Mouse (Mus musculus): ENCODE data around the gene 1810013L24Rik.

The 1810013L24Rik gene

DNA sequence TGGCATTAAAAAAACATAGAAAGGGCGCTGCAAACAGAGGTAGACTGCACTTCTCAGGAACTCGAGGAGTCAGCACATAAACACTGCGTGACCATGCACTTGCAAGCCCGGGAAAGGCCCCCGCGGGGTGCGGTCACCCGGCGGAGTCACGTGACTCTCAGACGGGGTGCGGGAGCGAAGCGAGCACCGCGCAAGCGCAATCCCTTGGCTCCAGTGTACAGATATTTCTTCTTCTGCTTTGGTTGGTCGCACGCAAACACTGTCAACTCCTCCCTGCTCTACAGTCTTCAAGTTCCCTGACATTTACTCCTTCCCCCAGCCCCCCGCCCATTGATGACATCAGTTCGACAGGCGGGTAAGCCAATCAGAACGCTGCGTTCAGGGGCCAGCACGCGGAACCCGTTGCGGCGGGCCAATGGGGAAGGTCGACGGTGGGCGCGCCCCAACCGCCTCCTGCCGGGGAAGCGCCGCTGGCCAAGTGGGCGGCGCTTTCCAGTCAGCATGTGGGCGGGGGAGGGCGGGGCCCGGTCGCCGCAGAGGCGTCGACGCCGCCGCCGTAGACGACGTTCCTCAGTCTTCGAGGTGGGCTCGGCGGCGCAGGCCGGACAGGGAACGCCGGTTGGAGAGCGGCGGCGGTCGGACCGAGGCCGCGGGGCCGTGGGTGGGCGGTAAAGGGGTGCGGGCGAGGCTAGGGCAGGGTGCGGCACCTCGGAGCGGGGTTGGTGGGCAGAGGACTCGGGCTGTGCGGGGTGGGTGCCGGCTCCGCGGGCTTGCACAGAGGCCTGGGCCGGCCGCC, at the start of gene 1810013L24Rik:
TSS of gene 1810013L24Rik (plus strand) at position 537 of the 796 bp plus-strand sequence.
- peak; percentile 99 for DNase-seq (ENCODE audit: inconsistent age in 2 of 2, low spot score in 1 of 2)

GRCm38 (mm10) chr16:8780187-8780586, 49.7 kb upstream of the 1810013L24Rik start:
- no peak for DNase-seq (ENCODE audit: inconsistent age in 2 of 2, low spot score in 1 of 2)

GRCm38 (mm10) chr16:8781191-8781590, 48.7 kb upstream of the 1810013L24Rik start:
- no peak for DNase-seq (ENCODE audit: inconsistent age in 2 of 2, low spot score in 1 of 2)

DNA sequence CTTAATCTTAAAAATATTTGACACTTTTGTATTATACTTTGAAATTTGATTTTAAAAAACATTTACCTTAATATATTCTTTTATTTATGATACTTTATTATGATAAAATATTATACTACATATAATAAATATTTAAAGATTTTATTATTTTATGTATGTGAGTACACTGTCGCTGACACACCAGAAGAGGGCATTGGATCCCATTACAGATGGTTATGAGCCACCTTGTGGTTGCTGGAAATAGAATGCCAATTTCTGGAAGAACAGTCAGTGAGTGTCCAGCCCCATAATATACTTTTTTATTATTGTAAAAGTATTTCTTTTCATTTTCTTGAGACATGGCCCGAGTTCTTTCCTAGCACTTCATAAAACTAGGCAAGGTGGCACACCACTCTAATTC, 48.2 kb upstream of the 1810013L24Rik start:
- DNase-seq (ENCODE audit: inconsistent age in 2 of 2, low spot score in 1 of 2): no peak

DNA sequence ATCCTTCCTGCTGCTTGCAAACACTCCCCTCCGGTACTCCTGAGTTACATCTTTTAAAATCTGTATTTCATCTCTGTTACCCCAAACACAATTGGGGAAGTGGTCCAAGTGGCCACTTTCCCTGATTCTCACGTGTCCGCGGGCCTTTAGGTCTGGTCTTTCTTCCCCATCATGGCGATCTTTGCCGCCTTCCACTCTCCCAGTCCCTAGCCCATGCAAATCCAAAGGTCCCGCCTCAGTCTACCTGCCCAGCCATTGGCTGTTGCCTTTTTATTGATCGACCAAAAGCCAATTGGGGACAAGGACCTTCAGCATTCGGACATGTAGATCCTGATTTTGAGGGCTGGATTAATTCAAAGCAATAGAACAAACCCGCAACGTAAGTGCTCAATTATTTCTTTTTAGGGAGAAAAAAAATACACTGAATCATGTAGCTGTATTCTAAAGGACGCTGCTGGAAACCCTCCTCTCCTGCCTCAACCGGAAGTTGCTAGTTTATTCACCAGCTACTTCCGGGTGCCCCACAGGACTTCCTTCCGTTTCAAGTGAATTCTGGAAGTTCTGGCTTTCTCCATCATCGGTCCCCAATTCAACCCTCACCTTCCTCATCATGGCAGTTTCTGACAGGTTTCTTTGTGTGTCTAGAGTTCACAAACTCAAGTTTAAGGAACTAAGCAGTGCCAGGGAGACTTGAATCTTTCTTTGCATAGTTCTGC, 46.5 kb upstream of the 1810013L24Rik start:
- no peak for DNase-seq (ENCODE audit: inconsistent age in 2 of 2, low spot score in 1 of 2)

DNA sequence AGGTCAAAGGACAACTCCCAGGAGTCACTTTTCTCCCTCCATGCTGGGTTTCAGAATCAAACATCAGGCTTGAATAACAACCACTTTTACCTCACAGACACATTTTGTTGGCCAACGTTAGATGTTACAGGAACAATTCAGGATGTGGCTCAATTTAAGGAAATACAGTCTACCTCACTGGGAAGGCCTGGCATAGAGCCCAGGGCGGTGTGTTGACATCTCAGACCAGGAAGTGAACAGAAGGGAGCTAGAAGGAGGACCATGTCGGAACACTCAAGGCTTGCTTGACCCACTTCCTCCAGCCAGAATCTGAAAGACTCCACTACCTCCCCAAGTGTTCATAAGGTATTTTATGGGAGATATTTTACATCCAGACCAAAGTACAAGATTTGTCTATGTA, 45.1 kb upstream of the 1810013L24Rik start:
- DNase-seq (ENCODE audit: inconsistent age in 2 of 2, low spot score in 1 of 2): peak; percentile 23 to 45

- peak; percentile 24 to 74 for DNase-seq (ENCODE audit: inconsistent age in 2 of 2, low spot score in 1 of 2)
Observed at GRCm38 (mm10) chr16:8790886-8791285, 39.0 kb upstream of the 1810013L24Rik start.

DNA sequence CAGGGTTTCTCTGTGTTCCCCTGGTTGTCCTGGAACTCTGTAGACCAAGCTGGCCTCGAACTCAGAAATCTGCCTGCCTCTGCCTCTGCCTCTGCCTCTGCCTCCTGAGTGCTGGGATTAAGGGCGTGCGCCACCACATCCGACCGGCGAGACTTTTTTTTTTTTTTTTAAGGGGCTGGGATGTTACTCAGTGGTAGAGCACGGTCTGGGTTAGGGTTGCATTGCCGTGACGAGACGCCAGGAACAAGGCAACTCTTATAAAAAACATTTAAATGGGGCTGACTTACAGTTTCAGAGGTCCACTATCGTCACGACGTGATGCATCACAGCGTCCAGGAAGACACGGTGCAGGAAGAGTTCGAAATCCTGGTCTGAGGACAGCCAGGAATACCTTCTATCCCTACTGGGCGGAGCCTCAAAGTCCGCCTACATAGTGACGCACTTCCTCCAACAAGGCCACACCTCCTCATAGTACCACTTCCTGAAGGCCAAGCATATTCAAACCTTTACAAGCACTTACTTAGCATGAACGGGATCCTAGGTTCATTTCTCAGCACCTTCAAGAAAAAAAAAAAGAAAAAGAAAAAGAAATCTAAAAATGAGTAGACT, 37.8 kb upstream of the 1810013L24Rik start, which contains the start of gene Usp7:
TSS of gene Usp7 (minus strand) at position 360 of the 609 bp plus-strand sequence.
- no peak for DNase-seq (ENCODE audit: inconsistent age in 2 of 2, low spot score in 1 of 2)

DNA sequence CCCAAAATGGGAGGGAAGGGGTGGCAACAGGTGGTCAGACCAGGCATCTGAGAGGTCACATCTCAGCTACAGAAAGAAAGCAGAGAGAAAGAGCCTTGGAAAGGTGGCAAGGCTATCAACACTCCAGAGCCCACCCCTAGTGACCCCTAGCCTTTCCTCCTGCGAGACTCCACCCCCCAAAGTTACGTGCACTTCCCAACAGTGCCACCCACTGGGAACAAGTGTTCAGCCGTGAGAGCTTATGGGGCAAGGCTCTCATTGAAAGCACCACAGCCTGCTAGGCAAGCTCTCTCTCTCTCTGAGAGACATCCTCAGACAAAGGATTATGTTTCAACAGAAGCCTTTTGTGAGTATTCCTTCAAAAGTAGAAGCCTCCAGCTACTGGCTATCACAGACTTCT, 34.9 kb upstream of the 1810013L24Rik start:
- no peak for DNase-seq (ENCODE audit: inconsistent age in 2 of 2, low spot score in 1 of 2)

- DNase-seq (ENCODE audit: inconsistent age in 2 of 2, low spot score in 1 of 2): peak; percentile 29 to 72
Observed at GRCm38 (mm10) chr16:8795906-8796305, 34.0 kb upstream of the 1810013L24Rik start.

- peak in 1 of 2 experiments; percentile 69 for DNase-seq (ENCODE audit: inconsistent age in 2 of 2, low spot score in 1 of 2)
Observed at GRCm38 (mm10) chr16:8806703-8807102, 23.2 kb upstream of the 1810013L24Rik start.

DNA sequence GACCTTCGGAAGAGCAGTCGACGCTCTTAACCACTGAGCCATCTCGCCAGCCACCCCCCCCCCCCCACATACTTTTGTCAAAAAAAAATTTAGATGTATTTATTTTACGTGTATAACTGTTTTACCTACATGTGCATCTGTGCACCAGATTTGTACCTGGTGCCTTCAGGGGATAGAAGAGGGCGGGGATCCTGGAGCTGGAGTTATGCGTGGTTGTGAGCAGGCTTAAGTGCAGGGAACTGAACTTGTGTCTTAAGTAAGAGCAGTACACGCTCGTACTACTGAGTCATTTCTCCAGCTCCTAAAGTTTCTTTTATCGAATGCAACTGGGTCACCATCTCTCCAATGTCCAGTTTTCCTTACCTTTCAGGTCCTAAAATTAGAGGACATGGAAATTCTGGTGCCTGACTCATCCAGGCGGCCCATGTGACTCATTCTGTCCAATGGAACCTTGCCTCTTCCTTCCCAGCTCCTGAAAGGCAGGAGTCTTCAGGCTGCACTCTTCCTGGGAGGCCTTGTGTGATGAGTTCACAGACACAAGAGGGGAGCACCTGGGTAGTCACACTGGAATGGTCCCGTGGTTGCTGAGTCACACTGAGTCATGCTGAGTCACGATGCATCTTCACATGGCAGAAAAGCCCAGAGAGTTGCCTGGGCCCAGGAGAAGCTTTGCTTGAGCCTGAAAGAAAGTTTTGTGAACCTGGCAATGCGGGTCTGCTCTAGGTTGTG, 19.3 kb upstream of the 1810013L24Rik start:
- peak; percentile 84 to 94 for DNase-seq (ENCODE audit: inconsistent age in 2 of 2, low spot score in 1 of 2)

GRCm38 (mm10) chr16:8817872-8818271, 12.0 kb upstream of the 1810013L24Rik start:
- no peak for DNase-seq (ENCODE audit: inconsistent age in 2 of 2, low spot score in 1 of 2)

DNA sequence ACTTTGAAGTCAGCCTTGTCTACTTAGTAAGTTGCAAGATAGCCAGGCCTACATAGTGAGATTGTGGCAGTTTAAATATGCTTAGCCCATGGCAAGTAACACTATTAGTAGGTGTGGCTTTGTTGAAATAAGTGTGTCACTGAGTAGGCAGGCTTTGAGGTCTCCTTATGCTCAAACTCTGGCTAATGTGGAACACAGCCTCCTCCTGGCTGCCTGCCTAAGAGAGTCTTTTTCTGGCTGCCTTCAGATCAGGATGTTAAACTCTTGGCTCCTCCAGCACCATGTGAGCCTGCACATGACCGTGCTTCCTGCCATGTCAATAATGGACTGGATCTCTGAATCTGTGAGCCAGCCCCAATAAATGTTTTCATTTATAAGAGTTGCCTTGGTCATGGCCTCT, 8.5 kb upstream of the 1810013L24Rik start:
- no peak for DNase-seq (ENCODE audit: inconsistent age in 2 of 2, low spot score in 1 of 2)

DNA sequence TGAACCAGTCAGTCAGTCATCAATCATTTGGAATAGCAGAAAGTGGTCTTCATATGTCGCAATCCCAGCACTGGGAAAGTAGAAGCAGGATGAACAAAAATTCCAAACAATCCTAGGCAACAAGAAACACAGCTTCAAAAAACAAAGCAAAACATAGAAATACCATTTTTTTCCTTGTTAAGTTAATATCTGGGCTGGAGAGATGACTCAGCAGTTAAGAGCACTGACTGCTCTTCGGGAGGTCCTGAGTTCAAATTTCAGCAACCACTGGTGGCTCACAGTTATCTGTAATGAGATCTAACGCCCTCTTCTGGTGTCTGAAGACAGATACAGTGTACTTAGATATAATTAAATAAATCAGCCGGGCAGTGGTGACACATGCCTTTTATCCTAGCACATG, 7.3 kb upstream of the 1810013L24Rik start:
- no peak for DNase-seq (ENCODE audit: inconsistent age in 2 of 2, low spot score in 1 of 2)

DNA sequence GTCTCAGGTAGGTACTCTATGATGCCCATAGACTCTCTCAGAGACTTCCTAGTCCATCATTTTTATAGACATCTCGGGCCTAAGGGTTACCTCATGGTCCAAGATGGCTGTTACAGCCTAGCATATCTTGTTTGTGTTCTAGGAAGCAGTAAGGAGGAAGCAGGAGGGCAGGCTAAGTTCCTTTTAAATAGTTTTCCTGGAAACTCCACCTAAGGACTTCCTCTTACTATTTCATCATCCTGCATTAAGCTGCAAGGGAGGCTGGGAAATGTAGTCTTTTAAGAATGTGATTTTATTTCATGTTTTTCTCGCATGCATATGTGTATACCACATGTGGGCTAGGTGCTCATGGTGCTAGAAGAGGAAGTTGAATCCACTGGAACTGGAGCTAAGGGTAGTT, 6.2 kb upstream of the 1810013L24Rik start:
- peak in 1 of 2 experiments; percentile 67 for DNase-seq (ENCODE audit: inconsistent age in 2 of 2, low spot score in 1 of 2)

DNA sequence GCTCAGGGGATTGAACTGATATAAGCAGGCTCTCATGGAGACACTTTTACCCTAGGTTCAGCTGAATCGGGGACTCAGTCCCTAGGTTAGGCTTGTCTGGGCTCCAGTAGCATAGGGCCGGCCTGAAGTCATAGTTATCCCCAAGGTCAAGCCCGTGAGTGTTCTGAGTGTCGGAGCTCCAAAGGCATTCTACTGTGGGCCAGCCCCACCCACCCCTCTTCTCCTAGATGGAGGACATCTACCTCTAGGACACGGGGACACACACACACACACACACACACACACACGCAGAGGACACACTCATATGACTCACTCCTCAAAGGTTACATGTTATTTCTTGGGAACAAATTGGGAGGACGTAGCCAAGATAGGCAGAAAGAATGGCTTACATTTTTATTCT, 2.5 kb upstream of the 1810013L24Rik start:
- peak; percentile 69 to 74 for DNase-seq (ENCODE audit: inconsistent age in 2 of 2, low spot score in 1 of 2)

DNA sequence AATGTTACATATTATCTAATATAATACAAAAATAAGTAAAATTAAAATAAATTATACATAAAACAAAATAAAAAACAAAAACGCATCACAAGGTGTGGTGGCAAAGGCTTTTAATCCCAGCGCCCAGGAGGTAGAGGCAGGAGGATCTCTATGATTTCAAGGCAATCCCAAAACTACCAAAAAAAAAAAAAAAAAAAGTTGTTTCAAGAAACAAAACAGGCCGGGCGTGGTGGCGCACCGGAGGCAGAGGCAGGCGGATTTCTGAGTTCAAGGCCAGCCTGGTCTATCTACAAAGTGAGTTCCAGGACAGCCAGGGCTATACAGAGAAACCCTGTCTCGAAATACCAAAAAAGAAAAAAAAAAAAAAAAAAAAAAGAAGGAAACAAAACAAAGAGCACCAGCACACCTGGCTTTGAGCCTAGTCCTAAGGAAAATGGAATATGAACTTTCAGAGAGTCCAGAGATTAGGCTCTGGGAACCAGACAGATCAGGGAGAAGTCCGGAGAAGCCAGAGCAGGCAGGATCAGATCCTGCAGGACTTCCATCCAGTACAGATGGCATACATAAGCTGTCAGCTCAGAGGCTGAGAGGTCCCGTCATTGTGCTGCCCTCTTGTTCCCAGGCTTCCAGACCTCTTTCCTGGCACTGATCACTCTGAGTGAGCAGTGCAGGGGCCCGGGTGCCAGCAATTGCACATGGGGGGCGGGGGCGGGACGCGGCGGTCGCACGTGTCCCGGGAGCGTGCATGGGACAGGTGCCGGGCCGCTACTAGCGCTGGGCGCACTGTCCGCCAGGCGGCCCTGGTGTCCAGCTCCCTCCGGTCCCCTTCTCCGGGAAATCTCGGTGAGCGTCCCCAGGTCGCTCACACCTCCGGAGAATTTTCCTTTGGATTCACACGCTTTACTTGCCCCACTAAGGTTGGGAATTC, 1.0 kb upstream of the 1810013L24Rik start:
- peak in 1 of 2 experiments; percentile 50 for DNase-seq (ENCODE audit: inconsistent age in 2 of 2, low spot score in 1 of 2)

DNA sequence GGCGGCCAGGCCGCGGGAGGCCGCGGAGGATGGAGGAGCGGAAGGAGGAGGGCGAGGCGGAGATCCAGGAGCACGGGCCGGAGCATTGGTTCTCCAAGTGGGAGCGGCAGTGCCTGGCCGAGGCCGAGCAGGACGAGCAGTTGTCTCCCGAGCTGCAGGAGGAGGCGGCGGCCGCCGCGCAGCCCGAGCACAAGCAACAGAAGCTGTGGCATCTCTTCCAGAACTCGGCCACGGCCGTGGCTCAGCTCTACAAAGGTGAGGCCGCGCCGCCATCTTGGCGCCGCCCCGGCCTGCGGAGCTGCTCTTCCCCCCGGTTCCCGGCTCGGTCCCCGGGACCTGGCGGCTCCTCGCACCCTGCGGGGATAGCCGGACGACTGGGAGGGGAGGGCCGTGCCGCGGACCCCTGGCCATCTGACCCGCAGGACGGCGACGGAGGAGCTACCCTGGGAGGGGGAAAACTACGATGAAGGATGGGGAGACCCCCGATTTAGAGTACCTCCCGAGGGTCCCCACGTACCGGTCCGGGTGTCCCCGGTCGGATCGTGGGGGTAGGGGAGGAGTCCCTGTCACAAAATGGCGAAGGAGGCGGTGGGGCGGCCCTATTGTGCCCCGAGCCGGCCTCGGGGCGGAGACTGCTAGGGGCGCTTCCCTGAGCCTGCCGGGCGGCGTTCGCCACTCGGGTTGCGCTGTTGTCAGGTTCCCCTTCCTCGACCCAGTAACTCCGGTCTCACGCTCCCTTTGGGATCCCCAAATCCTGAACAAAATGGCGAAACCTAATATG, 721 bp downstream of the 1810013L24Rik start:
- peak; percentile 85 to 93 for DNase-seq (ENCODE audit: inconsistent age in 2 of 2, low spot score in 1 of 2)
